13 mouse cellular contexts compared by ENCODE assay signal in genomic region chr2:92278663-92279062, GRCm38 (mm10).
DNase-seq lines count a peak whose midpoint lies in the region; ATAC-seq and TF ChIP-seq lines count a peak whose summit lies in the region.
"Had no signal": no experiment of that assay in that cellular context is flagged by ENCODE, and none has a peak within 500 bp of the region (broad histone marks: within the 10 kb centered on the region; RNA-seq: fewer than 3 reads in every experiment).

No protein-coding gene starts in this region.

- peak; percentile 60; the same call in 1 of the 2 replicates for ATAC-seq in forebrain, embryonic 15.5 days (replicated peaks)
- ATAC-seq in forebrain, embryonic 11.5 days (replicated peaks; ENCODE audit: low FRiP score), result no peak
- ATAC-seq in lung, postnatal 0 days, result no peak

- 65% methylated on average over 7 of the region's 7 CpGs for WGBS in forebrain, embryonic 15.5 days
- WGBS in forebrain, embryonic 11.5 days, result 90% methylated on average over 7 of the region's 7 CpGs
- WGBS in lung, postnatal 0 days, result 84% methylated on average over 7 of the region's 7 CpGs

- H3K4me2 ChIP-seq in forebrain, embryonic 15.5 days (replicated peaks), result no peak overlapping the region
- no peak overlapping the region for H3K4me2 ChIP-seq in forebrain, embryonic 11.5 days (ENCODE audit: low read depth, low read length, severe bottlenecking)
- H3K4me2 ChIP-seq in lung, postnatal 0 days (replicated peaks; ENCODE audit: low read depth, low read length), result no peak overlapping the region
- H3K4me2 ChIP-seq: embryonic facial prominence, embryonic 13.5 days; liver, embryonic 15.5 days had no signal

- H3K27me3 ChIP-seq in forebrain, embryonic 15.5 days, result no peaks in the 10 kb centered on the region
- no peaks in the 10 kb centered on the region for H3K27me3 ChIP-seq in forebrain, embryonic 11.5 days (ENCODE audit: control insufficient read depth, insufficient read depth, low read length)
- H3K27me3 ChIP-seq in lung, postnatal 0 days (replicated peaks; ENCODE audit: insufficient read depth, low read length), result no peaks in the 10 kb centered on the region
- H3K27me3 ChIP-seq: embryonic facial prominence, embryonic 13.5 days; liver, embryonic 15.5 days had no signal

- no peak overlapping the region for H3K4me3 ChIP-seq in forebrain, embryonic 15.5 days
- no peak overlapping the region for H3K4me3 ChIP-seq in forebrain, embryonic 11.5 days (ENCODE audit: low read depth, low read length)
- no peak overlapping the region for H3K4me3 ChIP-seq in lung, postnatal 0 days (ENCODE audit: low read depth, low read length)
- H3K4me3 ChIP-seq: embryonic facial prominence, embryonic 13.5 days; liver, embryonic 15.5 days had no signal

- DNase-seq in forebrain, embryonic 11.5 days (ENCODE audit: low spot score), result no peak
- DNase-seq in frontal cortex, adult 2 months (ENCODE audit: extremely low spot score in 1 of 2, low spot score in 1 of 2), result peak; percentile 41 to 62
- peak; percentile 54 to 68 for DNase-seq in layer of hippocampus, postnatal 36 days
- peak; percentile 56 for DNase-seq in right cerebral cortex, adult 18-20 months
- DNase-seq in adipocyte (ENCODE audit: low spot score), result no peak
- DNase-seq in adrenal gland, adult 8-10 months, result no peak
- DNase-seq in lung, postnatal 0 days (ENCODE audit: low spot score), result no peak
- DNase-seq: gastrocnemius, postnatal 36 days; heart, postnatal 36 days; kidney, postnatal 14 days had no signal

- no peak for TF ChIP-seq EP300 in lung, postnatal 0 days (IDR thresholded peaks at IDR 0.05)

- no peaks in the 10 kb centered on the region for H3K9me3 ChIP-seq in forebrain, embryonic 15.5 days
- no peaks in the 10 kb centered on the region for H3K9me3 ChIP-seq in forebrain, embryonic 11.5 days (ENCODE audit: control insufficient read depth, low read length)
- no peaks in the 10 kb centered on the region for H3K9me3 ChIP-seq in lung, postnatal 0 days (ENCODE audit: low read length)
- H3K9me3 ChIP-seq: embryonic facial prominence, embryonic 13.5 days; liver, embryonic 15.5 days had no signal

- no peaks in the 10 kb centered on the region for H3K36me3 ChIP-seq in forebrain, embryonic 15.5 days
- H3K36me3 ChIP-seq in forebrain, embryonic 11.5 days (ENCODE audit: control insufficient read depth, insufficient read depth, low read length), result no peaks in the 10 kb centered on the region
- no peaks in the 10 kb centered on the region for H3K36me3 ChIP-seq in lung, postnatal 0 days (ENCODE audit: insufficient read depth, low read length)
- H3K36me3 ChIP-seq: embryonic facial prominence, embryonic 13.5 days; liver, embryonic 15.5 days had no signal

- H3K4me1 ChIP-seq in forebrain, embryonic 15.5 days, result peaks cover 17% of the 10 kb centered on the region
- no peaks in the 10 kb centered on the region for H3K4me1 ChIP-seq in forebrain, embryonic 11.5 days (replicated peaks; ENCODE audit: control insufficient read depth, insufficient read depth, low read length)
- no peaks in the 10 kb centered on the region for H3K4me1 ChIP-seq in lung, postnatal 0 days (ENCODE audit: insufficient read depth, low read depth, low read length)
- H3K4me1 ChIP-seq: liver, embryonic 15.5 days had no signal

- H3K9ac ChIP-seq in forebrain, embryonic 15.5 days (replicated peaks), result no peak overlapping the region
- H3K9ac ChIP-seq in forebrain, embryonic 11.5 days (ENCODE audit: low read length), result no peak overlapping the region
- no peak overlapping the region for H3K9ac ChIP-seq in lung, postnatal 0 days (replicated peaks; ENCODE audit: low read depth)
- H3K9ac ChIP-seq: embryonic facial prominence, embryonic 13.5 days; liver, embryonic 15.5 days had no signal

- H3K27ac ChIP-seq in forebrain, embryonic 15.5 days (replicated peaks), result peak overlapping the region; percentile 69
- H3K27ac ChIP-seq in forebrain, embryonic 11.5 days (ENCODE audit: low read depth, low read length), result no peak overlapping the region
- H3K27ac ChIP-seq in lung, postnatal 0 days (ENCODE audit: low read length), result no peak overlapping the region
- H3K27ac ChIP-seq: embryonic facial prominence, embryonic 13.5 days; liver, embryonic 15.5 days had no signal

- no peak for TF ChIP-seq CTCF in lung, postnatal 0 days (IDR thresholded peaks at IDR 0.05)

Comparison
In these comparisons a context has a peak if more than half of its experiments do, and no peak if none do; other contexts are left out.
1. DNase-seq: peak in frontal cortex, adult 2 months (2 of 2), layer of hippocampus, postnatal 36 days (2 of 2) and right cerebral cortex, adult 18-20 months (single experiment); none in forebrain, embryonic 11.5 days (single experiment), adipocyte (single experiment), adrenal gland, adult 8-10 months (single experiment) and lung, postnatal 0 days (single experiment).